Mouse (Mus musculus) heart, embryonic 16.5 days (tissue): ENCODE results near the gene Nfyb. TPM values are rescaled to one million over a fixed set of nuclear protein-coding genes. Genes with fewer than 3 reads are reported as not detected.

Experiments used
- ATAC-seq: fragments of 200-750 bp; cut with Nextera tagmentation; replicated peaks from 2 replicates; pipeline ENCODE4 v1.8.0; 2017; ENCODE audit warnings: moderate number of reproducible peaks; ENCODE audit not compliant: insufficient read depth, low FRiP score; ENCODE audit errors: extremely low read depth
- H3K27ac ChIP-seq: fragments of 300-500 bp; sonication (generic); 2 replicates; pipeline ENCODE4 v1.5.1; 2014; ENCODE audit warnings: mild to moderate bottlenecking, low read length, control low read depth, moderate library complexity
- H3K27me3 ChIP-seq: fragments of 300-500 bp; sonication (generic); 2 replicates; pipeline ENCODE4 v1.6.1; 2014; ENCODE audit warnings: low read length, mixed read lengths; ENCODE audit not compliant: control insufficient read depth, insufficient read depth
- H3K36me3 ChIP-seq: fragments of 300-500 bp; sonication (generic); 2 replicates; pipeline ENCODE4 v1.6.1; 2014; ENCODE audit not compliant: control insufficient read depth, insufficient read depth
- H3K4me1 ChIP-seq: fragments of 300-500 bp; sonication (generic); 2 replicates; pipeline ENCODE4 v1.6.1; 2014; ENCODE audit warnings: low read length, mixed read lengths; ENCODE audit not compliant: control insufficient read depth, insufficient read depth
- H3K4me2 ChIP-seq: fragments of 300-500 bp; sonication (generic); 2 replicates; pipeline ENCODE4 v1.6.1; 2014; ENCODE audit warnings: low read depth, mild to moderate bottlenecking, control low read depth, low read length
- H3K4me3 ChIP-seq: fragments of 300-500 bp; sonication (generic); 2 replicates; pipeline ENCODE4 v1.5.1; 2014; ENCODE audit warnings: mild to moderate bottlenecking, control low read depth, low read length
- H3K9ac ChIP-seq: fragments of 300-500 bp; sonication (generic); 2 replicates; pipeline ENCODE4 v1.6.1; 2014; ENCODE audit warnings: low read length, control low read depth
- H3K9me3 ChIP-seq: fragments of 300-500 bp; sonication (generic); replicated peaks from 2 replicates; pipeline ENCODE4 v1.6.1; 2016; ENCODE audit warnings: low read length; ENCODE audit not compliant: control insufficient read depth
- WGBS: fragments of 180-500 bp; shearing (Covaris S2); extraction: QIAGEN DNeasy Blood & Tissue Kit; methylation state at CpG from one replicate; pipeline ENCODE4 v1.1.7; 2014; 5-methylcytosine and 5-hydroxymethylcytosine counted together
- polyA plus RNA-seq: library from polyadenylated mRNA; unstranded; fragments of >200 nt; fragmentation: Nextera tagmentation; extraction: Ambion mirVana; gene quantifications from 2 replicates; pipeline ENCODE4 v1.2.1, GENCODE M21; 2015

The Nfyb gene
- polyA plus RNA-seq, 1 experiment from 2014 or later: 25.7 TPM

DNA sequence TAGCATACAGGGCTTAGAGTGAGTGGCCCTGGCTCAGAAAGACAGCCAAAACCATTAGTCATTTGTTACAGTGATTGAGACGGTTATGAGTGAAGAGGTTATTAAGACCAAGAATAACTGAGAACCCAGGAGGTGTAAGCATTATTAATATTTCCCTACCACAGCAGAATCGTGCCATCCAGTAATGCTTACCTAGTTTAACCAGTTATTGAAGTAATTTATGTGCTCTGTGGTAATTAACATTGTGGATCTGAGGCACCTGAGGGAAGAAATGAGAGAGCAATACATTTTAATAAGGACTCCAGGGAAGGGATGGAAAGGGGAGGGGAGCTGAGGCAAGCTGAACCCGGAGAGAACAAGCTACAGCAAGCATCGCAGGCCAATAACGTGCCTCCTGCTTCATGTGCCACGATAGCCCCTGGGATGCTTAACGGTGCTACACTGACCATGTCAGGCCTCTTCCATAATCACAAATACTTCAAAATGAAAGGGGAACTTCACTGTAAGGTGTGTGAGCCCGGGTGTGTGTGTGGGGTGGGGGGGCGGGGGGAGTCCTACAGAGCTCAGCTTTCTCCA lies 7.7 kb upstream of the Nfyb start:
- Histone ChIP-seq H3K4me3 (no peak overlapping the region), H3K9ac (no peak overlapping the region), H3K4me2 (no peak overlapping the region), H3K27ac (no peak overlapping the region), H3K27me3 (no peaks in the 10 kb centered on the region), H3K36me3 (no peaks in the 10 kb centered on the region), H3K9me3 (no peaks in the 10 kb centered on the region; the same call in 1 of the 2 replicates), H3K4me1 (no peaks in the 10 kb centered on the region)
- no peak for ATAC-seq
- 67% methylated on average over 9 of the region's 9 CpGs for WGBS

DNA sequence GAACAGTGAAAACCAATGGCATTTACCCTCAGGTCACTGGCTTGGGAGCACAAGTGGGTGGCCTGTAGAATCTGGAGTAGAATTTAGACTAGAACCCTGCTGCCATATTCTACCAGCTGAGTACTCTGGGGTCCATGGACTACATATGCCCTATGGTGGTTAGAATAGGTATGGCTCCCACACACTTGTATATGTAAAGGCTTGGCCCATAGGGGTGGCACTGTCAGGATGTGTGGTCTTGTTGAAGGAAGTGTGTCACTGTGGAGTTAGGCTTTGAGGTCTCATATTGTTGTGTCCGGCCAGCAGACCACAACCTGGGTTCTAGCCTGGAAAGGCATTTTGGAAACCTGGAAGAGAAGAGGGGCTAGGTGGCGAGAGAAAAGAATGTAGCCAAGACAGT lies 6.8 kb upstream of the Nfyb start:
- Histone ChIP-seq H3K4me2 (no peak overlapping the region), H3K9me3 (no peaks in the 10 kb centered on the region; the same call in 1 of the 2 replicates), H3K4me1 (no peaks in the 10 kb centered on the region), H3K36me3 (no peaks in the 10 kb centered on the region), H3K27ac (no peak overlapping the region), H3K27me3 (no peaks in the 10 kb centered on the region), H3K4me3 (no peak overlapping the region), H3K9ac (no peak overlapping the region)
- WGBS: 76% methylated on average over 2 of the region's 2 CpGs
- no peak for ATAC-seq

DNA sequence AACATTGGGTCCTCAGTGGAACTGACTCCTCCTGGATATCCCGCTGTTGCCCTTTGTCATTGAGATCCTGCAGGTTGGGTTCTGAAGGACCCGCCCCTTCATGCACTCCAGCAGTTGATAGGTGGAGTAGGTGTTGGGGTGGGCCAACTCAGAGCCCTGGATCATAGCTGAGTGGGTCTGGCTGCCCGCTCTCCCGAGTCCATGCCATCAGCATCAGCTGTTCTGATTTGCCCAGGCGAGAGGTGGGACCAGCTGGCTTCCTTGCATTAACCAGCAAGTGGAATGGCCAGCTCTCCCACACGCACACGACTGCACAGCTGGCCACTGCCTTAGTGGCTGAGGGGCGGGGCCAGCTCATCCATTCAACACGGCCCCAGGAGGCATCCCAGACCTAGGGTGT lies 5.0 kb upstream of the Nfyb start:
- H3K27me3 ChIP-seq: no peaks in the 10 kb centered on the region
- H3K4me1 ChIP-seq: peaks cover 4% of the 10 kb centered on the region
- H3K27ac ChIP-seq: no peak overlapping the region
- no peak overlapping the region for H3K9ac ChIP-seq
- ATAC-seq: no peak
- WGBS: 25% methylated on average over 9 of the region's 9 CpGs
- H3K36me3 ChIP-seq: no peaks in the 10 kb centered on the region
- no peak overlapping the region for H3K4me3 ChIP-seq
- H3K4me2 ChIP-seq: no peak overlapping the region
- H3K9me3 ChIP-seq: no peaks in the 10 kb centered on the region; the same call in 1 of the 2 replicates

DNA sequence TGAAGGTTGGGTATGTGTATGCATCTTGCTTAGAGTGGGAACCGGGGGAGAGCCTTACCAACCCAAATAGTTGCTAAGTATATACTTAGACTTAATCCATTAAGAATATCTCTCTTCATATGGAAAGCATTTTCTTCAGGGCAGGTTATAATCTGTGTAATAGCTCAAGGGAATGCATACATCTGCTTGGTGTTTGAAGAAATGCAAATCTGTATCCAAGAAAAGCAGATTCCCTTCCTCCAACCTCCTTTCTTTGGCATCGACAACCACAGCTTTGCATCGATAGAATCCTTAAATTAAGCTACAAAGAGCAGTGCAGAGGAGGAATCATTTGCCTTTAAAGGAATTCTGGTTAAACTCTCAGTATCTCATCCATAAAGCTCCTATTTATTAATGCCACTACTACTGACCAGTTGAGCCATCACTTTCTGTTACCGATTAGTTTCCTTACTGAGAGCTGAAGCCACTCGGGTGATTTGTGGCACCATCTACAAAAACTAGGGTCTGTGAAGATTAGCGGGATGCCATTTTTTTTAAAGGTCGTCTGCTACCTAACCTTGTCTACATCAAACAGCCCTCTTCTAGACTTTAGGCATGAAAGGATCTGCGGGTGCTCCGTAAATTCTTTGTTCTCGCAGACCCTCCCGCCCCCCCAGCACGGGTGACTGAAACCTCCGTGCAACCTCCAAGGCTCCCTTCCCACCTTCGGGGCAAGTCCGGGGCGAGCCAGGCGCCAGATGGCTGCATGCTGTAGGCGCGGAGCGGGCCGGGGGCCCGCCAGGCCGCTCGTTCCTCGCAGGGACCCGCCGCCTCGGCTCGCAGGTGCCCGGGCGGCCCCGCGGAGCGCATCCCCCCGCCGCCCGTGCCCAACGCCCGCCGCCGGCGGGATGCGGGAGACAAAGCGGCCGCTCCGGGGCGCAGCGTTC lies 925 bp downstream of the Nfyb start:
- peaks cover 22% of the 10 kb centered on the region for H3K4me1 ChIP-seq
- peak overlapping the region; percentile 92 for H3K4me3 ChIP-seq
- under 1% methylated on average over 48 of the region's 48 CpGs for WGBS
- H3K9ac ChIP-seq: peak overlapping the region; percentile 99
- H3K36me3 ChIP-seq: peaks cover 29% of the 10 kb centered on the region
- H3K4me2 ChIP-seq: peak overlapping the region; percentile 71
- ATAC-seq: peak; percentile 30
- no peaks in the 10 kb centered on the region for H3K9me3 ChIP-seq
- peak overlapping the region; percentile 100 for H3K27ac ChIP-seq
- H3K27me3 ChIP-seq: no peaks in the 10 kb centered on the region

DNA sequence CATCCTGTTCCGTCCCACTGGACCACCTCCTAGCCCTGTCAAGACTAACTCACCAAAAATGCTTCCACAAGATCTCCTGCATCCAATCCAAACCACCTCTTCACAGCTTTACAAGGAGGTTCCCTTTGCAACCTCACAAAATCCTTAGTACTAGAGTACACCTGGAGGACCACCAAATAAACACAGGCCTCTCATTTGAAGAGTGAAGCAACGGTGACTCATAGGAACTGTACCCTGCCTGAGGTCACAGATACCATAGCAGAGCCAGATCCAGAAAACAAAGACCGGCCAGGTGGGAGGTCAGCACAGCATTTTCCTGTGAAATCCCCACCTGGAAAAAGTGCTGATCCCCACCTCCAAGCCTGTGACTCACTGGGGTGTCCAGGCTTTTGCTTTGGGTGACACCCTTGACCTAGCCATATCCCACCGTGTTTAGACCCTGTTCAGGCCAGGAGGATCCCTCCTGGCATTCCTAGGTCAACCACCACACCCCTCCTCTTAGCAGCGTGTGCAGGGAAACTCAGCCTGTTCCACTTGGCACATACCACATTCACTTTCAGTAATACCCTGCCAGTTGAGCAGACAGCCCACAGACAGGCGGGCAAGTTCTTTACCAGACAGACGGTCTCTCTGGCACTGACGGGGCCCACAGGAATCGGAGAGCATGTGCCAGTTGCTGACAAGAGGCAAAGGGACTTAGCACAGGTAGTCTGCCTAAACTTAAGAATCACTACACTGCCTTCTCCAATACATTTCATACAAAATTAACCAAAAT lies 2.7 kb downstream of the Nfyb start:
- Histone ChIP-seq H3K9me3 (no peaks in the 10 kb centered on the region), H3K9ac (no peak overlapping the region; the same call in 1 of the 2 replicates), H3K4me3 (no peak overlapping the region), H3K4me1 (peaks cover 22% of the 10 kb centered on the region), H3K36me3 (peaks cover 41% of the 10 kb centered on the region), H3K4me2 (no peak overlapping the region), H3K27me3 (no peaks in the 10 kb centered on the region), H3K27ac (no peak overlapping the region)
- no peak for ATAC-seq
- WGBS: 70% methylated on average over 9 of the region's 9 CpGs

- Histone ChIP-seq H3K27me3 (no peaks in the 10 kb centered on the region), H3K4me3 (no peak overlapping the region), H3K4me2 (no peak overlapping the region), H3K36me3 (peaks cover 54% of the 10 kb centered on the region), H3K4me1 (peaks cover 22% of the 10 kb centered on the region), H3K27ac (no peak overlapping the region), H3K9me3 (no peaks in the 10 kb centered on the region), H3K9ac (no peak overlapping the region)
- ATAC-seq: no peak
- 89% methylated on average over 5 of the region's 5 CpGs for WGBS
Measured at GRCm38 (mm10) chr10:82759706-82760105, 4.2 kb downstream of the Nfyb start.

- H3K36me3 ChIP-seq: peaks cover 60% of the 10 kb centered on the region
- H3K9ac ChIP-seq: no peak overlapping the region
- no peak for ATAC-seq
- H3K27me3 ChIP-seq: no peaks in the 10 kb centered on the region
- peaks cover 18% of the 10 kb centered on the region for H3K4me1 ChIP-seq
- H3K9me3 ChIP-seq: no peaks in the 10 kb centered on the region
- 94% methylated on average over 3 of the region's 3 CpGs for WGBS
- H3K4me2 ChIP-seq: no peak overlapping the region
- H3K27ac ChIP-seq: no peak overlapping the region
- no peak overlapping the region for H3K4me3 ChIP-seq
Measured at GRCm38 (mm10) chr10:82758878-82759277, 5.1 kb downstream of the Nfyb start.

GRCm38 (mm10) chr10:82758368-82758767 lies 5.6 kb downstream of the Nfyb start:
- no peaks in the 10 kb centered on the region for H3K27me3 ChIP-seq
- H3K4me3 ChIP-seq: no peak overlapping the region
- no peaks in the 10 kb centered on the region for H3K9me3 ChIP-seq
- WGBS: 67% methylated on average over 6 of the region's 6 CpGs
- H3K36me3 ChIP-seq: peaks cover 65% of the 10 kb centered on the region
- peaks cover 18% of the 10 kb centered on the region for H3K4me1 ChIP-seq
- H3K9ac ChIP-seq: no peak overlapping the region
- H3K27ac ChIP-seq: no peak overlapping the region
- no peak for ATAC-seq
- H3K4me2 ChIP-seq: no peak overlapping the region
